Mouse (Mus musculus): ENCODE results near the gene Dohh. TPM values are rescaled to one million over a fixed set of nuclear protein-coding genes. Genes with fewer than 3 reads are reported as not detected.

Gene Dohh
- polyA plus RNA-seq, 1 experiment = 64.0 TPM

DNA sequence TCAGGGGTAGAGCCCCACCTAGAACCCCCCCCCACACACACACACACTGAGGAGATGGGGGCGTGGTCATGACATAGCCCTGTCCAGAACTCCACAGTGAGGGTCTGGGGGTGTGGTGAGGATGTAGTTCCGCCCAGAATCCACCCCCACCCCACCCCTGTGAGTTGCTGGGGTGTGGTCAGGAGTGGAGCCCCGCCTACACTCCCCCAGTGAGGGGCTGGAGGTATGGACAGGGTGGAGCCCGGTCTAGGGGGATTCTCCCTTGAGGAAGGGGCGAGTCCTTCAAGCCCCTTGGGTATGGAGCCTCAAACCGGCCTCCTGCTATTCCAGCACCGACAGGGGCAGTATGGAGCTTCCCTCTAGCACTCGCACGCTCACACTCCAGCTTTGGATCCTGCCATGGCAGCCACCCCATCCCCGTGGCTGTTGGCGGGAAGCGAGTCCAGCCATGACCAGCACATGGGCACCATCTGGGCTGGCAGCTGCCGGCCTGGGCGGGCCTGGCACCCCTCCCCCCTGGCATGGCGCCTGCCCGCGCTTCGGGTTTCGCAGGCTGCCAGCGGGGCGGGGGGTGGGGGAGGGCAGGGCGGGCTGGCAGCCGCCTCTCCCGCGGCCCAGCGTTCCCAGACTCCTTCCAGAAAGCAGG is 32.5 kb downstream of the Dohh start:
- TF ChIP-seq POLR2A (IDR thresholded peaks at IDR 0.05; ENCODE audit: borderline replicate concordance, extremely low read depth, insufficient read depth, insufficient read length, poor library complexity, severe bottlenecking) (no peak), CTCF (IDR thresholded peaks at IDR 0.05; ENCODE audit: borderline replicate concordance, extremely low read depth, insufficient read depth, insufficient read length) (peak; percentile 62)
- DNase-seq (ENCODE audit: low read depth) = peak; percentile 94

DNA sequence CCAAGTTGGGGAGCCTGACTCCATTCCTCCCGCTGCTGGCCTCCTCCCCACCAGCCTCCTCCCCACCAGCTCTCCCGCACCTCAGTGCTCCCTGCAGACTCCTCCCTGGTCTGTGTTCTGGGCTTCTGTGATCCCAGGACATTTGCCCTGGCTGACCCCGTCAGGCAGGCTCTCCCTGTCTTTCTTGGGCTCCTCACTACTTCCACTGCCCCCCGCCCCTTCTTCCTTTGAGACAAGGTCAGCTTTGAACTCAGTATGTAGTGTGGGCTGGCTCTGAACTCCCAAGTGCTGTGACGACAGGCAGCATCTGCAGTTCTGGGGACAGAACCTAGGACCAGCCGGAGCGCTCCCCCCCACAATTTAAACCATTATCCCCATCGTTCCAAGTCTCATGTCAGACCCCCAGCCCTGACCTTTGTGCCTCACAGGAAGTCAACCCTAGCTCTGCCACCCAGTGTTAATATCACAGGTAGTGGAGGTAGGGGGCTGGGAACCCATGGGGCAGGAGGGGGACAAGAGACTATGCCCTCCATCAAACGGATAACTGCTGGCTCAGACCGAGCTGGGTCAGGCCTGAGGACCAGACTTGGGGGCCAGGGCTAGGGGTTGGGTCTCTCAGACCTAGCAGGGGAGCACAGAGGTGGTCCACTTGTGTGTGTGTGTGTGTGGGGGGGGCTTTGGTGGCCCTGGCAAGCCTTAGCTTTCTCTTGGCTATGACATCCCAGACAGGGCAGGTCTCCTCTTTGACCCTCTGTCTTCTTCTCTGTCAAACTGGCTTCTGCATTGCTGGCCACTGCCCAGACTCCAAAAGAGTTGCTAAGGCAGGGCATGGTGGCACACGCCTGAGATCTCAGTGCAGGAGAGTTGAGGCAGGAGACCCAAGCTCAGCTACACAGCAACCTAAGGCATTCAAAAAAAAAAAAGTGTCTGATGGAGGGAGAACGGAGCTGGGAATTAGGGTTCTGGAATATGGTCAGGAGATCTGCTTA is 33.3 kb downstream of the Dohh start:
- DNase-seq (ENCODE audit: low read depth) = no peak
- no peak for TF ChIP-seq POLR2A (IDR thresholded peaks at IDR 0.05; ENCODE audit: borderline replicate concordance, extremely low read depth, insufficient read depth, insufficient read length, poor library complexity, severe bottlenecking)
- no peak for TF ChIP-seq CTCF (IDR thresholded peaks at IDR 0.05; ENCODE audit: borderline replicate concordance, extremely low read depth, insufficient read depth, insufficient read length)

DNA sequence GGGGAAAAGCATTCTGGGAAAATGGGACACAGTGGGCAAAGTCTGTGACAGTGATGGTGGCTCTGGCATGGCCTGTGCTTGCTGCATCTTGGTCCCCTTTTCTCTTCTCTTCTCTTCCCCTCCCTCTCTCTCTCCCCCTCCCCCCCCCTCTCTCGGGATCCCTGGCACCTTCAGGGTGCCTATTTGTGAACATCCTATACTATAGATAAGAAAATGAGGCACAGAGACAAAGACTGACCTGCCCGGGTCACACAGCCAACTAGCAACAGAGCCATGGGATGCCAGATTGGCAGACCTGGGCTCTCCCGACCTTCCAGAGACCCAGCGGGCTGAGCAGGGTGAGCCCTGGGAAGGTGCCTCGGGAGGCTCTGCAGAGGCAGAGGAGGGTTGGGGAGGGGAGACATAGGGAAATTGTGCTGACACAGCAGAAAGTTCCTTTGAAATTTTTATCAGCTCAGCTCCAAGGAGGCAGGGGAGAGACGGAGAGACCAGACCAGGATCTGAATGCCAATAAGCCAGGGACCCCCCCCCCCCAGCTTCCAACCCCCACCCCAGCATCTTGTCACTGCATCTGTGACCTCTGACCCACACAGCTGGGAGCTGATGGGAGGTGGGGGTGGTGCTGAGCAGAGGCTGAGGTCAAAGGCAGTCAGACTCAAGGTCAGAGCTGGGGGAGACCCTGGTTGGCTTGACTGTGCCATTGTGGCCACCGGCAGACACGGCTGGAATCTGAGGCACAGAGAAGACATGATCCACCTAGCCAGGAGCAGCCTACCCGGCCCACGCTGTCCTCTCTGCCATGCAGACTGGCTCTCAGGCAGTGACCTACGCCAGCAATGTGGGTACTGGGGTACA is 34.2 kb downstream of the Dohh start:
- no peak for DNase-seq (ENCODE audit: low read depth)
- TF ChIP-seq CTCF (IDR thresholded peaks at IDR 0.05; ENCODE audit: borderline replicate concordance, extremely low read depth, insufficient read depth, insufficient read length) = no peak

DNA sequence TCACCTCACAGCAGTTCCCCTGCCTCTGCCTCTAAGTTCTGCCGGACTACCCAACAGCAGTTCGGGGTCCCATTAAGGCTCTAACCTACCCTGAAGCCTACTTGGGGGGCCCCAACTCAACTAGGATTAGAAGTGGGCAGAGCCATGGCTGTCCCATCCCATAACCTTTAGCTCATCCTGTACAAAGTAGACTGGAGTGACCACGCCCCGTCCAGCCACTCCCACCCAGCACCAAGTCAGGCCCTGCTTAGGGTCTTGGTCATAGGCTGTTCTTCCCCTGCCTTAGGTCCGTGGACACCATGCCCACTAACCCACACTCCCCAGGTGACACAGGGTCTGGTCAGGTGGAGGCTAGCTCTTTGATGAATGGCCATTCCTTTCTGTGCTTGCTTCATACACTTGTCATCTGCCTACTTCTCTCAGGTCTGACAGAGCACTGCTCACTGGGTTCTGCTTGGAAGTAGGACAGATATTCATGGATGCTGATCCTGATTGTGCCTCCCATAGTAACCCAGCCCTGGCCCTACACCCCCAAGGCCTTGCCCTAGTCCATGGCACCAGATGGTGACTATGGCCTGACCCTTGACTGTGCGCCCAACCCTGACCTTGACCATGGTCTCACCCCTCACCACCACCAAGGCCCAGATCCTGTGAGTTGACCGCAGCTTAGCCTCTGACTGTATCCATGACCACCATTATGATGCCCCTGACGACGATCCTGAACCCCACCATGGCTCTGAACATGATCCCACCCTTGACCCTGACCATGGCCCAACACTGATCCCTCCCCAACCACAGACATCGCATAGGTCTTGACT is 35.1 kb downstream of the Dohh start:
- DNase-seq (ENCODE audit: low read depth) = no peak
- TF ChIP-seq CTCF (IDR thresholded peaks at IDR 0.05; ENCODE audit: borderline replicate concordance, extremely low read depth, insufficient read depth, insufficient read length) (no peak), POLR2A (IDR thresholded peaks at IDR 0.05; ENCODE audit: borderline replicate concordance, extremely low read depth, insufficient read depth, insufficient read length, poor library complexity, severe bottlenecking) (no peak)

DNA sequence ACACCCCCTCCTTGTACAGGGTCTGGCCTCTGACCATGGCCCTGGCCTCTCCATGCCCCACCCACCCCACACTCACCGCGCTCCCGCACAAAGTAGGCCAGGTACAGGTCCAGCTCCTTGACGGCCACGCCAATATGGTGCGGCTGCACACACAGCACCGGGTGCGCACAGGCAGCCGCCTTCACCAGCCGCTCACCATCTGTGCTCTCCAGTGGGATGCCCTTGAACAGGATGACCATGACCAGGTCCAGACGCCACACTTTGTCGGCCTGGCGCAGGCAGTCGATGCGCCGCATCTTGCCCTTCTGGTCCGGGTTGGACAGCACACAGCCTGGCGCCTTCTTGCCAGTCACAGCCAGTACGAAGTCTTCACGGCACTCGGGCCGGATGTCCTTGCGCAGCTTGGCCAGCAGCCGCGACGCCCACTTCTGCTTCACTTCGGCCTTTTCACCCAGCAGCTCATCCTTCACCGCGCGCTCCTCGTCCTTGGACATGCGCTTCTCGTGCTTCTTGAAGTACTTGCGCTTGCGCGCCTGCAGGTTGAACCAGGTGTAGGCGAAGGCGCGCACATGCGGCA is 36.1 kb downstream of the Dohh start:
- no peak for DNase-seq (ENCODE audit: low read depth)

DNA sequence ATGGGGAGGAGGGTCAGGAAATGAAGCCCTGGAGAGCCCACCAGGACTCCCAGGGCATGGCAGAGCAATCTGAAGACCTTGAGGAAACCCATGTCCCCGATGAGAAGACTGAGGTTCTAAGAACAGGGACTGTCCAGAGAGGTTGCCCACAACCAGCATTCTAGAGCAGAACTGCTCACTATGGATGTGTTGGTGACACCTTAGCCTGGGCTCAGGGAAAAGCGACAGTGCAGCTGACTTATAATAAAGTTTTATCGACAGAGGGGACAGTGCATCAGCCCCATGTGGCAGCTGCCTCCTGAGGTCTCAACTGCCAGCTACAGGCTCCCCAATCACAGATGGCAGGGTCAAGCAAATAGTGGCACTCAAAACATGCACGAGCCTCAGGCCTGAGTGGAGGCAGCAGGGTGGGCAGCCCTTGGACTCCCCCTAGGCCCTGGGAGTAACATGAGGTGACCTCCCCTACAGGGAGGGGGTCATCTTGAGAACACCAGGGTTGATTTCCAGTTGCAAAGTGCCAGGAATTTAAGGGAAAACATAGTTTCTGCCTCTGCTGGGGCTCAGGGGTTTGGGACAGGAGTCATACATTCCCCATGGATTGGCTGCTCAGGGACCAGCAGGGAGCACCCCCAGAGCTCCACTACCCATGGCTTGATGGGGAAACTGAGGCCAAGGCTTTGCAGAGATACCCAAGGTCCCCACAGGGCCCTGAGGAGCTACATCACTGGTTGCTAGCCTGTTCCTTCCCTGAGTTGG is 37.0 kb downstream of the Dohh start:
- TF ChIP-seq POLR2A (IDR thresholded peaks at IDR 0.05; ENCODE audit: borderline replicate concordance, extremely low read depth, insufficient read depth, insufficient read length, poor library complexity, severe bottlenecking) (no peak), CTCF (IDR thresholded peaks at IDR 0.05; ENCODE audit: borderline replicate concordance, extremely low read depth, insufficient read depth, insufficient read length) (no peak)
- DNase-seq (ENCODE audit: low read depth) = peak; percentile 0

More for the DNA sequence above, 36.1 kb downstream of the Dohh start:
- TF ChIP-seq POLR2A (IDR thresholded peaks at IDR 0.05; ENCODE audit: borderline replicate concordance, extremely low read depth, insufficient read depth, insufficient read length, poor library complexity, severe bottlenecking) (no peak), CTCF (IDR thresholded peaks at IDR 0.05; ENCODE audit: borderline replicate concordance, extremely low read depth, insufficient read depth, insufficient read length) (no peak)

DNA sequence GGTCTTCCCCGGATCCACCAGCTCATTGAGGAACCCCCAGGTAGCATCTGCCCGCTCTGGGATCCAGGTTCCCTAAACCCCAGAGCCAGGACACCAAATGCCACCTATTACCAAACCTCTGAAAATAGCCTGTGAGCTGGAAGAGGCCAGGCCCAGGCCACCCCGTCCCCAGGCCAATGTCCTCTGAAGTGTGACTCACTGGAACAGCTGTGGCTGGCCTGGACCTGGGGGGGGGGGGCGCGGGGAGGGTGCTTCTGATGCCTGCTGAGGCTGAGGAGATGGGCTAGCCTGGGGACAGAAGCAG is 37.5 kb downstream of the Dohh start:
- no peak for DNase-seq (ENCODE audit: low read depth)
- no peak for TF ChIP-seq CTCF (IDR thresholded peaks at IDR 0.05; ENCODE audit: borderline replicate concordance, extremely low read depth, insufficient read depth, insufficient read length)
- no peak for TF ChIP-seq POLR2A (IDR thresholded peaks at IDR 0.05; ENCODE audit: borderline replicate concordance, extremely low read depth, insufficient read depth, insufficient read length, poor library complexity, severe bottlenecking)

DNA sequence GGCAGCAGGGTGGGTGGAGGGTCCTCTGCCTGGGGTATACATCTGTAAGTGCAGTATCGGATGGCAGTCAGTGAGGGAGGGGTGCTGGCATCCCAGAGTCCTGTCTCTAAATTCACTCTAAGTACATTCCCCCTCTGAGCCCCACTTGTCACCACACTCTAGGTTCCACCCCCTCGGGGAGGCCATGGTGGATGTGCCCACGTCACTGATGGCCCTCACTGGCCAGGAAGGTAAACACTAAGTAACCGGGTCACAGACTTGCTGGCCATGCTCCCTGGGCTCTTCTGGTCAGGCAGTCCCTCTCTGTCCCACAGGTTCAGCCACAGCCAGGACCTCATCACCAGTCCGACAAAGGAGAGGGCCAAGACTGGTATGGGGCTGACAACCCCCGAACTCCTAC is 38.0 kb downstream of the Dohh start:
- DNase-seq (ENCODE audit: low read depth) = no peak
- no peak for TF ChIP-seq POLR2A (IDR thresholded peaks at IDR 0.05; ENCODE audit: borderline replicate concordance, extremely low read depth, insufficient read depth, insufficient read length, poor library complexity, severe bottlenecking)
- TF ChIP-seq CTCF (IDR thresholded peaks at IDR 0.05; ENCODE audit: borderline replicate concordance, extremely low read depth, insufficient read depth, insufficient read length) = no peak

DNA sequence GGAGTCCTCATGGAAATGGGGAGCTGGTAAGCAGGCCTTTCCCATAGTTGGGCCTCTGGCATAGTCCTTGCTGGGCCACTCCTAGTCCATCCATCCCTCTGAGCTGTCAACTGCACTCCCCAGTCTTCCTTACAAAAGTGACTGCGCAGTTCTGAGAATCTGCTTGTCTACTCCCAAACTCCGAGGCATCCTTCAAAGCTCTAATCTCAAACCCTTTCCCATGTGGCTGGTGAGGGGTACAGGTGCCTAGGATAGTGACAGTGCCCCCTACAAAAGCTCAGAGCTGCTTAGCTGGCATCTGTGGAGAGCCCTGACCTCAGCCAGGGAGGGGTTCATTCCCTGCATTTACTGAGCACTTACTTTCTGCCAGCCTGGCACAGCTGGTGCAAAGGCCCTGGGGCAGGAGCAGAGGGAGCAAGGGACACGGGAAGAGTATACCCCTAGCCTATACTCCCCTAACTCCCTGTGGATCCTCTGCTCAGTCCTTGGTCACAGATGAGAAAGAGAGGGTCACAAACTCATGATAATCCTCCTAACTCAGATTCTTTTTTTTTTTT is 38.5 kb downstream of the Dohh start:
- no peak for DNase-seq (ENCODE audit: low read depth)
- TF ChIP-seq POLR2A (IDR thresholded peaks at IDR 0.05; ENCODE audit: borderline replicate concordance, extremely low read depth, insufficient read depth, insufficient read length, poor library complexity, severe bottlenecking) (no peak), CTCF (IDR thresholded peaks at IDR 0.05; ENCODE audit: borderline replicate concordance, extremely low read depth, insufficient read depth, insufficient read length) (no peak)
